Mouse (Mus musculus) thymus, postnatal 25 days (tissue): Measurements from ENCODE around the gene Rflna.

Source experiments
- DNase-seq: peaks from one replicate; pipeline ENCODE4 v3.0.0; 2022

The Rflna gene

GRCm38 (mm10) chr5:125006896-125007295 lies 3.9 kb downstream of the Rflna start:
- DNase-seq: no peak

GRCm38 (mm10) chr5:125011166-125011565 lies 8.1 kb downstream of the Rflna start:
- DNase-seq: no peak

DNA sequence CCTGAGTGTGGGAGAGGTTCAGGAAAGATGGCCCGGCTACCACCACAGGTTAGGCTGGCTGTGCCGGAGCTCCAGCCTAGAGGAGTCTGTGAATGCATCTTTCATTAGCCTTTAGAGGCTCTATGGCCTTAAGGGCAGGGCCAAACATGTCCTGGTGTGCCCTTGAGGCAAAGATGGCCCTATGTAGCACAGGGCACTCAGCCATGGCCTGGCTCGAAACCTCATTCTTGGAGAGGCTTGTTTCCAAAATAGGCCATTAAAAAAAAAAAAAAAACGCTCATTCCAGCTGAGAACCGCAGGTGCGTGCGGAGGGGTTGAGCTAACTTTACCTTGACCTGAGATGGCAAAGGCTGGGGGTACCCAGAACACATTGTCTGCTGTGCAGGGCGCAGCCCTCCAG lies 8.6 kb downstream of the Rflna start:
- no peak for DNase-seq

- peak; percentile 74 for DNase-seq
Measured at GRCm38 (mm10) chr5:125014497-125014896, 11.5 kb downstream of the Rflna start.

GRCm38 (mm10) chr5:125015066-125015465 lies 12.0 kb downstream of the Rflna start:
- DNase-seq: peak; percentile 23

DNA sequence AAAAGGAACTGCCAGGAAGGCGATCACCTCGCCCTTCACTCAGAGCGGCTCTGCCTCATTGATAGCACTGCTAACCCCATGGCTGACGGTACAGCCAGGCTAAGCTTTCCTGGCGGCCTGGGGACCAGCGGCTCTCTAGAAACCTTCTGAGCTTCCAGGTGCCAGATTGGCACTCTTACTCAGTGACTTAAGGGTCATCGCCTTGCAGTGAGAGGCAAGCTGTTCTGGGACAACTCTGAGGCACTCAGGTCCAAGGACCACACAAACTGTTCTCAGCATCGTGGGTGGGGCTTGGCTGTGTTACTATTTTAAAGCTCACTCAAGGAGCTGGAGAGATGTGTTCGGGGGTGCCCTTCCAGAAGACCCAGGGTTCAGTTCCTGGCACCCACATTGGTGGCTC lies 12.6 kb downstream of the Rflna start:
- peak; percentile 13 for DNase-seq

- DNase-seq: peak; percentile 39
Measured at GRCm38 (mm10) chr5:125016421-125017242, 13.6 kb downstream of the Rflna start.

DNA sequence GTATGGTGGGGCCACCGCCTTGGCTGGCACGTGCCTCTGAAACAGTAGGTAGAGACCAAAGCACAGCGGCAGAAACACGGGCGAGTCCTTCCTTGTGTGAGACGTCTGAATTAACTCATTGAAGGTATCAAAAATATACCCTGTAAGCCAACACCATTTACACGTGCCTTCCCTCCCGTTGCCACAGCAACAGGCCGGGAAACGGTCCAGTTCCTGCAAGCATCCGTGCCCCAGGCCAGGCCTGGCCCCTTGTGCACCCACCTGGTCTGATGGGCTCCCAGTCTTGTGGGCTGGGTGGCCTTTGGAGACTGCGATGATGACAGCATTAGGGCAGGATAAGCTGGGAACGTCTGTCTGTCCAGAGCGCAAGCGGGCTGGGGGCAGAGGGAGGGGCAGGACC lies 14.3 kb downstream of the Rflna start:
- no peak for DNase-seq

DNA sequence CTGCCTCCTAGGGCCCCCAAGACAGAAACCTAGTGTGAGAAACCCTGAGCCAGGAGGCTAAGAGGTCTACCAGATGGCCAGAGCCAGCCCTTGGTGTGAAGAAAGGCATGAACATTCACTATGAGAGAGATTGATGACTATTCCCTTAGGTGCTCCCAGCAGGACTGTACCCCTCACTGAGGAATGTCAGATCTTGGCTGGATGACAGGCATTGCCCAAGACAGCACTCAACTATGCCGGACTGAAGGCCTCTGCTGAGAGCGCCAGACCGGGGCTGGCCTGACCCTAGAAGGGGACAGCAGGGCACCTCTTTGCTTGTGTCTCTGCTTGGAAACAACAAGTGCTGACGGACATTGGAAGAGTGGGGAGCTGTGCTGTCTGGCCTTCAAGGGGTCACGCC lies 16.1 kb downstream of the Rflna start:
- no peak for DNase-seq

- no peak for DNase-seq
Measured at GRCm38 (mm10) chr5:125021298-125021697, 18.3 kb downstream of the Rflna start.

DNA sequence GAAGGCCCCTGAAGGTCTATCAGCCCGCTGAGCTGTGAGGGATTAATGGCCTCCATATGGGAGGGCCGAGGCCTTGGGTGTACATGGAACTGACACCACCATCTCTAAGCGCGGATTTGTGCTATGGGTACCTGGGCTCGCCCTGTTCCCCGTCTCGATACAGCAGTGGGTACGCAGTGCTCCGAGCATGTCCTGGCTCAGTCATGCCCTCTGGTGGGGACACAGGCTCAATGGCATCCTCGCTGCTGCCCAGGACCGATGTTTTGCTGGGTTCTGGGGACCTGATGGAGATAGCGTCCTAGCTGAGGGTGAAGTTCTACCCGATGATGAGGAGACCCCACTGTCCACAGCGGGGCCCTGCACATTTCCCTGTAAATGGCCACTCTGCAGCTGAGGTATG lies 21.0 kb downstream of the Rflna start:
- DNase-seq: peak; percentile 27

- DNase-seq: no peak
Measured at GRCm38 (mm10) chr5:125028371-125028770, 25.4 kb downstream of the Rflna start.

DNA sequence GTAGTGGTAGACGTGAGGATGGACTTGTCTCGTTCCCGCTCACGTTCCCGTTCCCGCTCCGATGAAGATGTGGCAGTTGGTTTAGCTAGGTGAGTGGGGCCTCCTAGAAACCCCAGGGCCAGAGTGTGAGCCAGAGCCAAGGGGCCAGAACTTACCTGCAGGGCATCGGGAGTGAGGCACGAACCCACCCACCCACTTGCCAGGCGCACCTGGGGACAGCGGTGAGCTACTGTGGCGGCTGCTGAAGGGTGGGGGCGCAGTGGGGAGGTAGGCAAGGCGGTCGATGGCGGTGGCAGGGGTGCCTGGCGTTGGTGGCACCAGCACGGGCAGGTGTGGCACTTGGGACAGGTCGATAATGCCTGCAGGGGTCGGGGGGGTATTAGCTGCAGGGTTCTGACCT lies 25.9 kb downstream of the Rflna start:
- DNase-seq: no peak

GRCm38 (mm10) chr5:125036483-125036882 lies 33.5 kb downstream of the Rflna start:
- no peak for DNase-seq

GRCm38 (mm10) chr5:125039377-125040027 lies 36.5 kb downstream of the Rflna start:
- DNase-seq: no peak

DNA sequence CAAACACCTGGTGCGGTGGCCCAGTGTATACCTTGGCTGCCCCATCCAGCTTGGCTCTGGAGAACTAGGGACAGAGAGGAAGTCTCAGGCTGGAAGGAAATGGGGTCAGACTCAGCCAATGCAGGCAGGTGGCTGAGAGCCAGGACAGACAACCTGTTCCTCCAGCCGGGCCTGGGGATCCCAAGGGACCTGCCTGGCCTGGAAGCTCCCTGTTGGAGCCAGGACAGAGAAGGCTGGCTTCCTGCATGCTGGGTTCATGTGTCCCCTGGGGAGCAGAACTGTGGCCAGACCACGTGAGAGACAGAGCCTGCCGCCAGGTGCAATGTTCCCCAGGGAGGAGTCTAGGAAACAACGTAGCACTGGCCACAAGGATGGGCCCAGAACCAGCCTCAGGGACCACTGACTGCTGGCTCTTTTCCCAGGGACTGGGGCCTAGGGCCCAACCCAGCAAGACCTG lies 37.1 kb downstream of the Rflna start:
- DNase-seq: no peak

GRCm38 (mm10) chr5:125041578-125041977 lies 38.6 kb downstream of the Rflna start:
- DNase-seq: no peak

GRCm38 (mm10) chr5:125043448-125043847 lies 40.4 kb downstream of the Rflna start:
- no peak for DNase-seq

DNA sequence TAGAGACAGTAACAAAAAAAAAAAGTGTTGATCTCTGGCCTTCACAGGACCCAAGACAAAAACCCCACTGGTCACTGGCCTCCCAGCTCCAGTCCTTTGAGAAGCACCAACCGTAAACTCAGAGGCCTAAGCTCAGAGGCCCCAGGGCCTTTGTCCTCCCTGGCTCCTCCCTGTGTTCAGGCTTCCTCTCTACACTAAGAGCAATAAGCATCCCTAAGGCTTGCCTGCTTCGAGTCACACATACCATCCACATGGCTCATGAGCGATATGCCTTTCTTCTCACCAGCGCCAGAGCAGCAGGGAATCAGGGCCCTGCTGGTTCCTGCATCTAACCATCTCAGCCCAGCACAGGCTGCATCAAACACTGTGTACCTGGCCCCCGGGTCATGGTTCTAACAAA lies 42.2 kb downstream of the Rflna start:
- no peak for DNase-seq

DNA sequence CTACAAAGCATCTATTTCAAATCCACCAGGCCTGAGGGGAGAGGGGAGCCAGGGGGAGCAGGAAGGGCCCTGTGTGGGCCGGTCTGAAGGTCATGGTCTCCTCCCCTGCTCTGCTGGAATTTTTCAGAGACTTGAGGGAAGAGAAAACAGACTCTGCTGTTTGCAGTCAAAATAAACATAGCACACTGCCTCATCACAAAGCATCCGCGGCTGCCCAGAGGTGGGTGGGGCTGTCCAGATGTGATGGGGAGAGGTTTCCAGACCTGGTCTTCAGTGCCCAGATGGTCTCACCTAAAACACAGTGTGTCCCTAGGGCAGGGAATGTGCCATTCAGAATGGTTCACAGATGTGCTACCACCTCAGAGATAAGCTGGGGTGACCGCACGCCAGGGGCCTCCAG lies 43.4 kb downstream of the Rflna start:
- DNase-seq: no peak

DNA sequence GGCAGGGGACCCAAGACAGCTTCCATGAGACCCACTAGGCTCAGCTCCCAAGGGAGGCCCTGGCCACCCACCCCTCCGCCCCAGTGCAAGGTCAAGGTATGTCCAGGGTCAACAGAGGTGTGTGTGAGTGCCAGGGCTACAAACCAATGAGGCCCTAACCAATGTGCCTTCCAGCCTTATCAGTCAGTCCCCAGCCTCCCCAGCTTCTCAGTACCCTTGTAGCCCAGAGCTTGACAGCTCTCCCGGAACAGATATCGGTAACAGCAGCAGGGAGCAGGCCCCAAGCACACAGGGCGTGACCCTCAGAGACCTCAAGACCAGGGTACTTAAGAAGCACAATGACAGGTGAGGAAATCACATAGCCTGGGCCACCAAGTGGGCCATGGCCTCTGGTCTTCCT lies 46.5 kb downstream of the Rflna start:
- DNase-seq: no peak

DNA sequence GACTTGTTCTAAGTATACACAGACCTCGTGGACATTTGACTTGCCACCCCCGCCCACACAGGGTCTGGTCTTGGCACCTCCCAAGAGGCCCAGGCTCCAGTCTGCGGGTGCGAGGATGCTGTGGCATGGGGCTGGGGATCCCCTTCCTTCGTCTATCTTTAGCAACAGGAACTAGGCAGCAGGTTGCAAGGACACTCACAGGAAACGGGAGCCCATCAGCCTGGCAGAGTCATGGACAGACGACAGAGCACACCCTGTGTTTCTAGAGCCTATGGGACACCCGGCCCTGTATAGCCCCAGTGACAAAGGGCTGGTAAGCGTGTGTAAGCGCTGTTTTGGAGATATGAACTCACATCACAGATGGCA lies 49.2 kb downstream of the Rflna start:
- DNase-seq: no peak

- DNase-seq: no peak
Measured at GRCm38 (mm10) chr5:125052603-125053488, 49.8 kb downstream of the Rflna start.

DNA sequence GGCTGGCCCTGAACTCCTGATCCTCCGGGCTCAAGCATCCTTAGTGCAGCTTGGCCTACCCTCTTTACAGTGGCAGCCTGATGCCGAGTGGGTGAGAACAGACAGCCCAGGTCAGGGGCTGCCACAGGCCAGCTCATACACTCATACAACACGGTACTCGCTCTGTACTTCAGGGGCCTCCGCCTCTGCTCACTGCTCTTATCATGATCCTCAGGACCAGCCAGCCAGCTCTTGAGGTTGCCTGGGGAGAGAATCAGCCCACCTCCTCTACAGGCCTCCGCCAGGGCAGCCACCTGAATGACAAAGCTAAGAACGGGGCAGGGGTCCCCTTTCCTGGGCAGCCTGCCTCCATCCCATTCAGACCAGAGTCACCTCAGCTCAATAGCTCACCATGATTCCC lies 50.6 kb downstream of the Rflna start:
- no peak for DNase-seq
